Mouse (Mus musculus): Measurements from ENCODE around the gene Dthd1. TPM values are rescaled to one million over a fixed set of nuclear protein-coding genes. Genes with fewer than 3 reads are reported as not detected.

Dthd1 gene
- not detected for polyA plus RNA-seq (2012; fragmentation: generic; extraction: Trizol)

DNA sequence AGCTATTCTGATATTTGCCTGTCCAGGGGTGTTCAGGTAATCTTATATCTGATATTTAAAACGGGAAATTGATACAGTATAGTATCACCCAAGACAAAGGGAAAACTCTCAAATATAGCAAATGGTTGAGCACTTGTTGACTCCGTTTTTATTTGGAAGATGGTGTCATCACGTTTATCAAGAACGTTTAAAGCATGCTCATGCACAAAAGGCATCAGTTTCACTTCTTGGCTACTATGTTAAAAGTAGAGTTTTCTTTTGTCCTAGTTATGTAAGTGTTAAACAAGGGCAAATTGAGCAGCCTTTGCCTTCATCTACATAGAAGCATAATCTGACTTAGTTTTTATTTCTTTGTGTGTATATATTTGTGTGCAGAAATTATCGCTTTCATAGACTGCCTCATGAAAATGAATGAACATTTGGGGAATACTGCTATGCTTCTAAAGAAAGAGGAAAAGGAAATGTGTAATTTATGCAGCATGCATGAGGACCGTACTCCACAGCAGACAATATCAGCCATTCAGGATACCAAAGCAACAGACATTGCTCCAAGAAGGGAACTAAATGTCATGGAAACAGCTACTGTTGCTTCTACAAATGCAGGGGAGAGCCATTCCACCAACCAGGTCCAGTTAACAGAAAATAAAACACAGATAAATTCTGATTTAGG, at the start of gene Dthd1:
Dthd1 (plus strand) TSS at position 422 of the 670 bp plus-strand sequence.

DNA sequence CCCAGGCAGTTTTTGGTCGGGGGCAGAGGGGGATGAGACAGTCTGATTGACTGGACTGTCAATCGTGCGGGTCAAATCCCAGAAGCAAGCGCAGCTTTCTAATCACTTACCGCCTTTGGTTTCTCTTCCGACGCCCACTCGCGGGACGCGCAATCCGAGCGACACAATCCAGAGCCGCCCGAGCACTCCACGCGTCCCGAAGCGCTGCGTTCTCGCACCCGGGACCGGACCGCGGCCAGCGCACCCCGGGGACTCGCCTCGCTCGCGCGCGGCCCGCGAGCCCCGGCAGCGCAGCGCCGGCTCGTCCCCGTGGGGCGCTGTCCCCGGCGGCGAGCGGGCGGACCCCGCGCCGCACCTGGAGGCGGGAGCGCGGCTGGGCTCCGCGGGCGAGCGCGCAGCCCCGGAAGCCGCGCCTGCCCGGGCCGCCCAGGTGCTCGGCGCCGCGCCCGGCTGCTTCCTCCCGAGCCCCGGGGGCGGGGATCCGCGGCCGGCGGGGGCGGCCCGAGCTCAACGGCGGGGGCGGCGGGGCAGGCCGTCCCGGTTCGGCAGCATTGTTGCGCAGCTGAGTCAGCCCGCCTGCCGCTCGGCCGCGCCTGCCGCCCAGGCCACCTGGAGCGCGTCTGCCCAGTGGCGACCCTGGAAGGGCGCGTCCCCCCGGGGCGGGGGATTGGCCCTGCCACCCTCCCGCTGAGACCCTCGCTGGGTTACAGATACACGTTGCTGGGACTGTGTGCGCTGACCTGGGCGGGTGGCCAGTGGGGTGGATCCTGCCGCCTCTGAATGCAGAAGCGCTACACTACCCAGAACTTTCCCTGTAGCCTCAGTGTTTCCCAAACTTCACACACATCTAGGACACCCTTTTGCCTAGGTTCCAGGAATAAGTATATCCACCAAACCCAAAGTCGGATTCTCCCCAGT, 47.6 kb upstream of the Dthd1 start, which contains the start of gene Arap2:
Arap2 (minus strand) TSS at position 376 of the 918 bp plus-strand sequence.

Other genes with a start within 250 kb of the Dthd1 start
- gene Arap2, start 47.7 kb upstream of the Dthd1 start, polyA plus RNA-seq (2012; fragmentation: generic; extraction: Trizol), result not detected